Mouse (Mus musculus) kidney, postnatal 25 days (tissue): ENCODE data around the gene Mybpc3.

Experiments used
- DNase-seq, 2 experiments: peaks; one replicate each; pipeline ENCODE4 v3.0.0; 2021; ENCODE audit warnings: mixed read lengths in 2 of 2

The Mybpc3 gene

GRCm38 (mm10) chr2:91123521-91123920 is 5.6 kb downstream of the Mybpc3 start:
- peak in 1 of 2 experiments; percentile 29 for DNase-seq

- no peak for DNase-seq
These were observed 7.2 kb downstream of the Mybpc3 start for GRCm38 (mm10) chr2:91125101-91125500.

- no peak for DNase-seq
These were observed 10.8 kb downstream of the Mybpc3 start for GRCm38 (mm10) chr2:91128761-91129160.

GRCm38 (mm10) chr2:91130126-91130525 is 12.2 kb downstream of the Mybpc3 start:
- no peak for DNase-seq

- DNase-seq, result no peak
These were observed 13.3 kb downstream of the Mybpc3 start for GRCm38 (mm10) chr2:91131251-91131650.

GRCm38 (mm10) chr2:91132035-91132434 is 14.1 kb downstream of the Mybpc3 start:
- no peak for DNase-seq

- DNase-seq, result no peak
These were observed 18.8 kb downstream of the Mybpc3 start for GRCm38 (mm10) chr2:91136513-91137412.

- DNase-seq, result no peak
These were observed 19.5 kb downstream of the Mybpc3 start for GRCm38 (mm10) chr2:91137481-91137880.

GRCm38 (mm10) chr2:91139311-91139710 is 21.4 kb downstream of the Mybpc3 start:
- no peak for DNase-seq

- no peak for DNase-seq
These were observed 21.8 kb downstream of the Mybpc3 start for GRCm38 (mm10) chr2:91139764-91140163.

- DNase-seq, result no peak
These were observed 25.0 kb downstream of the Mybpc3 start for GRCm38 (mm10) chr2:91142920-91143319.

GRCm38 (mm10) chr2:91143401-91143800 is 25.5 kb downstream of the Mybpc3 start:
- no peak for DNase-seq

- no peak for DNase-seq
These were observed 30.2 kb downstream of the Mybpc3 start for GRCm38 (mm10) chr2:91148101-91148500.

- no peak for DNase-seq
These were observed 33.4 kb downstream of the Mybpc3 start for GRCm38 (mm10) chr2:91151331-91151730.

GRCm38 (mm10) chr2:91152885-91153377 is 35.0 kb downstream of the Mybpc3 start:
- DNase-seq, result no peak

- no peak for DNase-seq
These were observed 36.1 kb downstream of the Mybpc3 start for GRCm38 (mm10) chr2:91154091-91154490.

- no peak for DNase-seq
These were observed 39.2 kb downstream of the Mybpc3 start for GRCm38 (mm10) chr2:91157002-91157752.

- no peak for DNase-seq
These were observed 42.6 kb downstream of the Mybpc3 start for GRCm38 (mm10) chr2:91160591-91160990.

- DNase-seq, result no peak
These were observed 45.0 kb downstream of the Mybpc3 start for GRCm38 (mm10) chr2:91162952-91163351.

- no peak for DNase-seq
These were observed 45.6 kb downstream of the Mybpc3 start for GRCm38 (mm10) chr2:91163532-91163931.

- DNase-seq, result no peak
These were observed 47.0 kb downstream of the Mybpc3 start for GRCm38 (mm10) chr2:91164991-91165390.

GRCm38 (mm10) chr2:91167629-91168028 is 49.7 kb downstream of the Mybpc3 start:
- DNase-seq, result no peak

- no peak for DNase-seq
These were observed 51.8 kb downstream of the Mybpc3 start for GRCm38 (mm10) chr2:91169587-91170322.
